Mouse (Mus musculus): ENCODE measurements around the gene Acot11. TPM values are rescaled to one million over a fixed set of nuclear protein-coding genes. Genes with fewer than 3 reads are reported as not detected.

Acot11 gene
- total RNA-seq, 2 experiments from 2014 or later: 9.9 to 13.2 TPM

Other genes with a start within 250 kb of the Acot11 start
- 1 to 10 TPM; 3.3 to 3.4 TPM for gene Dhcr24, start 244.0 kb downstream of the Acot11 start, total RNA-seq (2021)
- not detected for gene Lexm, start 187.8 kb downstream of the Acot11 start, total RNA-seq (2021)
- under 1 TPM in 1 of 2 experiments, not detected in 1; 0.09 TPM for gene Ttc22, start 182.6 kb downstream of the Acot11 start, total RNA-seq (2021)
- gene Pars2, start 153.9 kb downstream of the Acot11 start, total RNA-seq (2021): 1 to 10 TPM; 2.4 to 3.4 TPM
- 10 to 100 TPM; 26.1 to 27.5 TPM for gene Ttc4, start 126.1 kb downstream of the Acot11 start, total RNA-seq (2021)
- gene Mroh7, start 74.1 kb downstream of the Acot11 start, total RNA-seq (2021): under 1 TPM; 0.09 to 0.50 TPM
- not detected for gene Fam151a, start 71.1 kb downstream of the Acot11 start, total RNA-seq (2021)
- 10 to 100 TPM; 20.5 to 25.5 TPM for gene Ssbp3, start 105.7 kb upstream of the Acot11 start, total RNA-seq (2021)

All from gastrocnemius, adult 18-20 months (tissue).